Comparison of ENCODE assay signal across 17 mouse cellular contexts in genomic region chr16:31499021-31499420, GRCm38 (mm10).
DNase-seq lines count a peak whose midpoint lies in the region; ATAC-seq and TF ChIP-seq lines count a peak whose summit lies in the region.
"Had no signal": no experiment of that assay in that cellular context is flagged by ENCODE, and none has a peak within 500 bp of the region (broad histone marks: within the 10 kb centered on the region; RNA-seq: fewer than 3 reads in every experiment).

No protein-coding gene starts in this region.

- WGBS in midbrain, embryonic 15.5 days = 98% methylated on average over 6 of the region's 6 CpGs
- WGBS in midbrain, postnatal 0 days = 98% methylated on average over 6 of the region's 6 CpGs
- WGBS in forebrain, embryonic 13.5 days = 94% methylated on average over 6 of the region's 6 CpGs
- 96% methylated on average over 6 of the region's 6 CpGs for WGBS in limb, embryonic 12.5 days

- H3K36me3 ChIP-seq in midbrain, embryonic 15.5 days (replicated peaks) = no peaks in the 10 kb centered on the region
- no peaks in the 10 kb centered on the region for H3K36me3 ChIP-seq in midbrain, postnatal 0 days (ENCODE audit: insufficient read depth, low read length)
- H3K36me3 ChIP-seq in forebrain, embryonic 13.5 days (ENCODE audit: poor library complexity, severe bottlenecking) = no peaks in the 10 kb centered on the region
- H3K36me3 ChIP-seq in limb, embryonic 12.5 days = no peaks in the 10 kb centered on the region
- H3K36me3 ChIP-seq: midbrain, embryonic 10.5 days; stomach, embryonic 15.5 days had no signal

- peak; percentile 44 to 45 for DNase-seq in adrenal gland, postnatal 36 days
- no peak for DNase-seq in adrenal gland, postnatal 4 days (ENCODE audit: low spot score in 2 of 2)
- DNase-seq in midbrain, postnatal 0 days (ENCODE audit: low spot score) = no peak
- no peak for DNase-seq in thymus, postnatal 0 days (ENCODE audit: low spot score)
- DNase-seq in thymus, adult 18-20 months = no peak
- DNase-seq: cerebellum, adult 11-12 months; gastrocnemius, adult 2 months; kidney, adult 11 months; kidney, postnatal 10 days; lung, postnatal 4 days; spleen, adult 18-20 months; thymus, postnatal 14 days had no signal

- no peak overlapping the region for H3K4me3 ChIP-seq in midbrain, embryonic 15.5 days
- no peak overlapping the region for H3K4me3 ChIP-seq in midbrain, postnatal 0 days (ENCODE audit: low read depth, low read length)
- no peak overlapping the region for H3K4me3 ChIP-seq in forebrain, embryonic 13.5 days
- H3K4me3 ChIP-seq in limb, embryonic 12.5 days (replicated peaks) = no peak overlapping the region
- H3K4me3 ChIP-seq: gastrocnemius, adult 2 months; midbrain, embryonic 10.5 days; stomach, embryonic 15.5 days had no signal

- no peak for TF ChIP-seq CTCF in midbrain, postnatal 0 days (IDR thresholded peaks at IDR 0.05)

- peaks cover 29% of the 10 kb centered on the region for H3K4me1 ChIP-seq in midbrain, embryonic 15.5 days
- H3K4me1 ChIP-seq in midbrain, postnatal 0 days (ENCODE audit: insufficient read depth, low read length) = peaks cover 7% of the 10 kb centered on the region
- H3K4me1 ChIP-seq in forebrain, embryonic 13.5 days = peaks cover 47% of the 10 kb centered on the region
- peaks cover 64% of the 10 kb centered on the region for H3K4me1 ChIP-seq in limb, embryonic 12.5 days (replicated peaks)

- ATAC-seq in midbrain, embryonic 15.5 days (replicated peaks) = no peak
- no peak for ATAC-seq in midbrain, postnatal 0 days (ENCODE audit: low FRiP score)
- ATAC-seq in forebrain, embryonic 13.5 days = no peak
- ATAC-seq in limb, embryonic 12.5 days (ENCODE audit: insufficient number of reproducible peaks, insufficient read depth, low FRiP score, low TSS enrichment, low read depth) = no peak

- no peak overlapping the region for H3K9ac ChIP-seq in midbrain, embryonic 15.5 days
- no peak overlapping the region for H3K9ac ChIP-seq in midbrain, postnatal 0 days (replicated peaks; ENCODE audit: low read length, poor library complexity, severe bottlenecking)
- H3K9ac ChIP-seq in forebrain, embryonic 13.5 days = no peak overlapping the region
- no peak overlapping the region for H3K9ac ChIP-seq in limb, embryonic 12.5 days (replicated peaks)
- H3K9ac ChIP-seq: stomach, embryonic 15.5 days had no signal

- H3K4me2 ChIP-seq in midbrain, embryonic 15.5 days = no peak overlapping the region
- no peak overlapping the region for H3K4me2 ChIP-seq in midbrain, postnatal 0 days (ENCODE audit: low read depth, low read length, poor library complexity, severe bottlenecking)
- H3K4me2 ChIP-seq in forebrain, embryonic 13.5 days = no peak overlapping the region
- no peak overlapping the region for H3K4me2 ChIP-seq in limb, embryonic 12.5 days
- H3K4me2 ChIP-seq: stomach, embryonic 15.5 days had no signal

- H3K27me3 ChIP-seq in midbrain, embryonic 15.5 days (replicated peaks) = no peaks in the 10 kb centered on the region
- H3K27me3 ChIP-seq in midbrain, postnatal 0 days (ENCODE audit: insufficient read depth, low read length) = no peaks in the 10 kb centered on the region
- H3K27me3 ChIP-seq in forebrain, embryonic 13.5 days = no peaks in the 10 kb centered on the region
- H3K27me3 ChIP-seq in limb, embryonic 12.5 days = no peaks in the 10 kb centered on the region
- H3K27me3 ChIP-seq: stomach, embryonic 15.5 days had no signal

- H3K27ac ChIP-seq in midbrain, embryonic 15.5 days = peak overlapping the region; percentile 60; the same call in 1 of the 2 replicates
- no peak overlapping the region for H3K27ac ChIP-seq in midbrain, postnatal 0 days (ENCODE audit: low read depth, low read length)
- peak overlapping the region; percentile 91 for H3K27ac ChIP-seq in forebrain, embryonic 13.5 days
- H3K27ac ChIP-seq in limb, embryonic 12.5 days = peak overlapping the region; percentile 89; the same call in 1 of the 2 replicates
- H3K27ac ChIP-seq: gastrocnemius, adult 2 months; stomach, embryonic 15.5 days had no signal

- no peaks in the 10 kb centered on the region for H3K9me3 ChIP-seq in midbrain, embryonic 15.5 days
- H3K9me3 ChIP-seq in midbrain, postnatal 0 days (ENCODE audit: low read length) = no peaks in the 10 kb centered on the region
- H3K9me3 ChIP-seq in forebrain, embryonic 13.5 days (replicated peaks) = no peaks in the 10 kb centered on the region
- no peaks in the 10 kb centered on the region for H3K9me3 ChIP-seq in limb, embryonic 12.5 days
- H3K9me3 ChIP-seq: midbrain, embryonic 10.5 days; stomach, embryonic 15.5 days had no signal

Comparison
In these comparisons a context has a peak if more than half of its experiments do, and no peak if none do; other contexts are left out.
1. DNase-seq: peak in adrenal gland, postnatal 36 days (2 of 2); none in adrenal gland, postnatal 4 days (0 of 2), midbrain, postnatal 0 days (single experiment), thymus, postnatal 0 days (single experiment) and thymus, adult 18-20 months (0 of 2).